Mouse (Mus musculus) megakaryocyte, embryonic 14.5 days (primary cell): ENCODE results near the gene Mcm3.

ENCODE experiments used
- FLI1 ChIP-seq: IDR thresholded peaks from 2 replicates; pipeline ENCODE4 v1.6.1; 2012; ENCODE audit warnings: low read length, inconsistent platforms, mixed read lengths
- GATA1 ChIP-seq: IDR thresholded peaks from 3 replicates; pipeline ENCODE4 v1.6.1; 2012; ENCODE audit warnings: mixed read lengths, low read length, inconsistent platforms, borderline replicate concordance

DNA sequence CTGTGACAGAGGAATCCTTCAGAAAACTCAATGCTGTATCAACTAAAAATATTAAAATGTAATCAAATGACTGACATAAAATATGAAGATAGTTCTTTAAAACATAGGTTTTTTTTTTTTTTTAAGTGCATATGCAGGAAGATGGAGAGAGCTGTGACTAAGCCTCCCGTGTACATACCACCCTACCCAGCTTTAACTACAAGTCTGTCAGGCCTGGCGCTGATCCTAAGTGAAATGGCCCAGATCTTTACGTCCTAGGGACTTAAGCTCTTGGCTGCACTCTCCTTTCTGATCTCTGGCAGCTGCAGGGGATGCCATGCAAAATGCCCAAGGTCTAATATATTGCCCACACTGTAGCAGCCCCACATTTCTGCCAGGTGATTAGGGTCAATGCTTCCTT lies 40.7 kb upstream of the Mcm3 start:
- TF ChIP-seq GATA1 (no peak), FLI1 (no peak)
